Mouse (Mus musculus) liver, embryonic 12.5 days (tissue): ENCODE results near the gene Dst. TPM values are rescaled to one million over a fixed set of nuclear protein-coding genes. Genes with fewer than 3 reads are reported as not detected.

Experiments
- ATAC-seq: fragments of 200-750 bp; cut with Nextera tagmentation; 2 replicates; pipeline ENCODE4 v1.8.0; 2017; ENCODE audit warnings: moderate number of reproducible peaks, mild to moderate bottlenecking, moderate library complexity
- H3K27ac ChIP-seq: fragments of 300-500 bp; sonication (generic); 2 replicates; pipeline ENCODE4 v1.5.1; 2016; ENCODE audit warnings: mild to moderate bottlenecking
- H3K27me3 ChIP-seq: fragments of 300-500 bp; sonication (generic); replicated peaks from 2 replicates; pipeline ENCODE4 v1.6.1; 2016; ENCODE audit warnings: mild to moderate bottlenecking, moderate library complexity
- H3K36me3 ChIP-seq: fragments of 300-500 bp; sonication (generic); 2 replicates; pipeline ENCODE4 v1.6.1; 2016; ENCODE audit warnings: mild to moderate bottlenecking, moderate library complexity
- H3K4me1 ChIP-seq: fragments of 300-500 bp; sonication (generic); 2 replicates; pipeline ENCODE4 v1.6.1; 2016
- H3K4me2 ChIP-seq: fragments of 300-500 bp; sonication (generic); 2 replicates; pipeline ENCODE4 v1.6.1; 2016; ENCODE audit warnings: mild to moderate bottlenecking, moderate library complexity
- H3K4me3 ChIP-seq: fragments of 300-500 bp; sonication (generic); 2 replicates; pipeline ENCODE4 v1.5.1; 2016; ENCODE audit warnings: mild to moderate bottlenecking, moderate library complexity
- H3K9ac ChIP-seq: fragments of 300-500 bp; sonication (generic); 2 replicates; pipeline ENCODE4 v1.6.1; 2016; ENCODE audit warnings: mild to moderate bottlenecking, moderate library complexity
- H3K9me3 ChIP-seq: fragments of 300-500 bp; sonication (generic); replicated peaks from 2 replicates; pipeline ENCODE4 v1.6.1; 2016; ENCODE audit warnings: mild to moderate bottlenecking, moderate library complexity
- WGBS: fragments of 180-500 bp; shearing (Covaris S2); methylation state at CpG from one replicate; pipeline ENCODE4 v1.1.7; 2016; ENCODE audit not compliant: insufficient replicate concordance; 5-methylcytosine and 5-hydroxymethylcytosine counted together
- polyA plus RNA-seq: library from polyadenylated mRNA; unstranded; fragments of >200 nt; fragmentation: Nextera tagmentation; extraction: Ambion mirVana; gene quantifications from 2 replicates; pipeline ENCODE4 v1.2.1, GENCODE M21; 2016

Gene Dst
- polyA plus RNA-seq, 1 experiment from 2014 or later = 5.4 TPM

GRCm38 (mm10) chr1:33898373-33898772 lies 9.7 kb upstream of the Dst start:
- Histone ChIP-seq H3K36me3 (no peaks in the 10 kb centered on the region), H3K27me3 (peaks cover 10% of the 10 kb centered on the region), H3K9ac (no peak overlapping the region), H3K4me2 (no peak overlapping the region), H3K27ac (no peak overlapping the region), H3K4me1 (no peaks in the 10 kb centered on the region), H3K9me3 (no peaks in the 10 kb centered on the region), H3K4me3 (no peak overlapping the region)
- 60% methylated on average over 6 of the region's 6 CpGs for WGBS
- ATAC-seq = no peak

- H3K36me3 ChIP-seq = no peaks in the 10 kb centered on the region
- 59% methylated on average over 8 of the region's 8 CpGs for WGBS
- no peaks in the 10 kb centered on the region for H3K9me3 ChIP-seq
- no peak for ATAC-seq
- H3K4me1 ChIP-seq = no peaks in the 10 kb centered on the region
- no peak overlapping the region for H3K4me3 ChIP-seq
- no peak overlapping the region for H3K27ac ChIP-seq
- peaks cover 28% of the 10 kb centered on the region for H3K27me3 ChIP-seq
- H3K4me2 ChIP-seq = no peak overlapping the region
- H3K9ac ChIP-seq = no peak overlapping the region
Observed at GRCm38 (mm10) chr1:33900175-33900574, 7.8 kb upstream of the Dst start.

- no peak for ATAC-seq
- Histone ChIP-seq H3K4me2 (no peak overlapping the region), H3K9ac (no peak overlapping the region), H3K9me3 (no peaks in the 10 kb centered on the region), H3K36me3 (no peaks in the 10 kb centered on the region), H3K4me3 (no peak overlapping the region), H3K27ac (no peak overlapping the region), H3K4me1 (peaks cover 8% of the 10 kb centered on the region; the same call in 1 of the 2 replicates), H3K27me3 (peaks cover 60% of the 10 kb centered on the region)
- 13% methylated on average over 9 of the region's 9 CpGs for WGBS
Observed at GRCm38 (mm10) chr1:33903587-33903986, 4.4 kb upstream of the Dst start.

GRCm38 (mm10) chr1:33906216-33906615 lies 1.8 kb upstream of the Dst start:
- Histone ChIP-seq H3K4me2 (peak overlapping the region; percentile 25), H3K4me1 (peaks cover 15% of the 10 kb centered on the region; the same call in 1 of the 2 replicates), H3K36me3 (no peaks in the 10 kb centered on the region), H3K9me3 (no peaks in the 10 kb centered on the region), H3K27ac (no peak overlapping the region), H3K9ac (no peak overlapping the region), H3K27me3 (peaks cover 84% of the 10 kb centered on the region), H3K4me3 (no peak overlapping the region; the same call in 1 of the 2 replicates)
- WGBS = 34% methylated on average over 9 of the region's 10 CpGs
- ATAC-seq = no peak

- WGBS = 3% methylated on average over 20 of the region's 20 CpGs
- Histone ChIP-seq H3K27me3 (peaks cover 89% of the 10 kb centered on the region), H3K4me1 (peaks cover 15% of the 10 kb centered on the region; the same call in 1 of the 2 replicates), H3K27ac (no peak overlapping the region), H3K9me3 (no peaks in the 10 kb centered on the region), H3K36me3 (no peaks in the 10 kb centered on the region), H3K4me3 (peak overlapping the region; percentile 59), H3K4me2 (peak overlapping the region; percentile 74), H3K9ac (no peak overlapping the region)
- ATAC-seq = 0 out of 2 replicates have a peak, but pooled peaks have one; percentile 2
Observed at GRCm38 (mm10) chr1:33906927-33907326, 1.1 kb upstream of the Dst start.

GRCm38 (mm10) chr1:33907421-33908190 lies 419 bp upstream of the Dst start, which contains the start of gene Bend6:
TSS of gene Bend6 (minus strand) at chr1:33907816.
- under 1% methylated on average over 91 of the region's 110 CpGs for WGBS
- H3K9ac ChIP-seq = peak within 1 kb of the TSS; percentile 39; the same call in 1 of the 2 replicates
- H3K4me3 ChIP-seq = peak within 1 kb of the TSS; percentile 59
- peaks cover 15% of the 10 kb centered on the region; the same call in 1 of the 2 replicates for H3K4me1 ChIP-seq
- H3K36me3 ChIP-seq = no peaks in the 10 kb centered on the region
- no peak within 1 kb of the TSS for H3K27ac ChIP-seq
- H3K4me2 ChIP-seq = peak within 1 kb of the TSS; percentile 74
- H3K27me3 ChIP-seq = peaks cover 93% of the 10 kb centered on the region
- H3K9me3 ChIP-seq = no peaks in the 10 kb centered on the region
- peak; percentile 76 for ATAC-seq

GRCm38 (mm10) chr1:33911589-33911988 lies 3.6 kb downstream of the Dst start:
- 58% methylated on average over 8 of the region's 8 CpGs for WGBS
- ATAC-seq = no peak
- no peak overlapping the region for H3K4me2 ChIP-seq
- H3K27ac ChIP-seq = no peak overlapping the region
- H3K27me3 ChIP-seq = peaks cover 58% of the 10 kb centered on the region
- H3K4me3 ChIP-seq = no peak overlapping the region
- H3K9ac ChIP-seq = no peak overlapping the region
- no peaks in the 10 kb centered on the region for H3K9me3 ChIP-seq
- H3K36me3 ChIP-seq = no peaks in the 10 kb centered on the region
- H3K4me1 ChIP-seq = peaks cover 15% of the 10 kb centered on the region; the same call in 1 of the 2 replicates

GRCm38 (mm10) chr1:33916554-33916953 lies 8.5 kb downstream of the Dst start:
- peaks cover 14% of the 10 kb centered on the region for H3K27me3 ChIP-seq
- H3K4me3 ChIP-seq = no peak overlapping the region
- H3K36me3 ChIP-seq = no peaks in the 10 kb centered on the region
- no peak for ATAC-seq
- H3K9ac ChIP-seq = no peak overlapping the region
- H3K4me2 ChIP-seq = no peak overlapping the region
- no peak overlapping the region for H3K27ac ChIP-seq
- H3K9me3 ChIP-seq = no peaks in the 10 kb centered on the region
- no peaks in the 10 kb centered on the region for H3K4me1 ChIP-seq
- WGBS = 78% methylated on average over 5 of the region's 5 CpGs

GRCm38 (mm10) chr1:33922975-33923374 lies 14.9 kb downstream of the Dst start:
- no peaks in the 10 kb centered on the region for H3K27me3 ChIP-seq
- 56% methylated on average over 7 of the region's 7 CpGs for WGBS
- no peaks in the 10 kb centered on the region for H3K4me1 ChIP-seq
- no peak overlapping the region for H3K9ac ChIP-seq
- H3K9me3 ChIP-seq = no peaks in the 10 kb centered on the region
- no peak overlapping the region for H3K4me2 ChIP-seq
- no peak for ATAC-seq
- H3K4me3 ChIP-seq = no peak overlapping the region
- no peak overlapping the region for H3K27ac ChIP-seq
- no peaks in the 10 kb centered on the region for H3K36me3 ChIP-seq

- no peaks in the 10 kb centered on the region for H3K4me1 ChIP-seq
- 51% methylated on average over 3 of the region's 3 CpGs for WGBS
- no peak overlapping the region for H3K27ac ChIP-seq
- no peak overlapping the region for H3K9ac ChIP-seq
- H3K4me2 ChIP-seq = no peak overlapping the region
- H3K36me3 ChIP-seq = no peaks in the 10 kb centered on the region
- no peak overlapping the region for H3K4me3 ChIP-seq
- peak; percentile 77 for ATAC-seq
- H3K9me3 ChIP-seq = no peaks in the 10 kb centered on the region
- no peaks in the 10 kb centered on the region for H3K27me3 ChIP-seq
Observed at GRCm38 (mm10) chr1:33925283-33925682, 17.3 kb downstream of the Dst start.

GRCm38 (mm10) chr1:33927466-33927865 lies 19.4 kb downstream of the Dst start:
- Histone ChIP-seq H3K36me3 (no peaks in the 10 kb centered on the region), H3K4me2 (no peak overlapping the region), H3K4me1 (no peaks in the 10 kb centered on the region), H3K9ac (no peak overlapping the region), H3K4me3 (no peak overlapping the region), H3K9me3 (no peaks in the 10 kb centered on the region), H3K27me3 (no peaks in the 10 kb centered on the region), H3K27ac (no peak overlapping the region)
- ATAC-seq = no peak
- 73% methylated on average over 7 of the region's 7 CpGs for WGBS

GRCm38 (mm10) chr1:33931791-33932190 lies 23.8 kb downstream of the Dst start:
- Histone ChIP-seq H3K27me3 (no peaks in the 10 kb centered on the region), H3K9ac (no peak overlapping the region), H3K4me2 (no peak overlapping the region), H3K36me3 (no peaks in the 10 kb centered on the region), H3K4me1 (no peaks in the 10 kb centered on the region), H3K27ac (no peak overlapping the region), H3K9me3 (no peaks in the 10 kb centered on the region), H3K4me3 (no peak overlapping the region)
- 79% methylated on average over 8 of the region's 8 CpGs for WGBS
- ATAC-seq = no peak
